Mouse (Mus musculus) neural tube, embryonic 14.5 days (tissue): ENCODE measurements around the gene Ikzf1. TPM values are rescaled to one million over a fixed set of nuclear protein-coding genes. Genes with fewer than 3 reads are reported as not detected.
A peak's percentile ranks its signal among the peaks of the same experiment; 100 is the strongest.

Experiments
- ATAC-seq: fragments of 200-750 bp; cut with Nextera tagmentation; 2 replicates; pipeline ENCODE4 v1.8.0; 2017; ENCODE audit warnings: low read depth, mild to moderate bottlenecking, moderate TSS enrichment, moderate library complexity
- H3K27ac ChIP-seq: fragments of 300-500 bp; sonication (generic); 2 replicates; pipeline ENCODE4 v1.5.1; 2014; ENCODE audit warnings: low read depth, mild to moderate bottlenecking, control low read depth, low read length, moderate library complexity, mixed read lengths
- H3K27me3 ChIP-seq: fragments of 300-500 bp; sonication (generic); 2 replicates; pipeline ENCODE4 v1.6.1; 2014; ENCODE audit warnings: low read length; ENCODE audit not compliant: control insufficient read depth, insufficient read depth
- H3K36me3 ChIP-seq: fragments of 300-500 bp; sonication (generic); 2 replicates; pipeline ENCODE4 v1.6.1; 2014; ENCODE audit warnings: low read length, mixed read lengths; ENCODE audit not compliant: control insufficient read depth, insufficient read depth
- H3K4me1 ChIP-seq: fragments of 300-500 bp; sonication (generic); 2 replicates; pipeline ENCODE4 v1.6.1; 2014; ENCODE audit warnings: low read length; ENCODE audit not compliant: control insufficient read depth, insufficient read depth
- H3K4me2 ChIP-seq: fragments of 300-500 bp; sonication (generic); 2 replicates; pipeline ENCODE4 v1.6.1; 2014; ENCODE audit warnings: mild to moderate bottlenecking, low read depth, low read length, control low read depth
- H3K4me3 ChIP-seq: fragments of 300-500 bp; sonication (generic); 2 replicates; pipeline ENCODE4 v1.5.1; 2014; ENCODE audit warnings: low read depth, low read length, control low read depth, mixed read lengths
- H3K9ac ChIP-seq: fragments of 300-500 bp; sonication (generic); replicated peaks from 2 replicates; pipeline ENCODE4 v1.6.1; 2014; ENCODE audit warnings: low read depth, mild to moderate bottlenecking, control low read depth, low read length, mixed read lengths
- H3K9me3 ChIP-seq: fragments of 300-500 bp; sonication (generic); 2 replicates; pipeline ENCODE4 v1.6.1; 2016; ENCODE audit warnings: low read length; ENCODE audit not compliant: control insufficient read depth
- WGBS: fragments of 180-500 bp; shearing (Covaris S2); extraction: QIAGEN DNeasy Blood & Tissue Kit; methylation state at CpG from one replicate; pipeline ENCODE4 v1.1.7; 2014; 5-methylcytosine and 5-hydroxymethylcytosine counted together
- polyA plus RNA-seq: library from polyadenylated mRNA; unstranded; fragments of >200 nt; fragmentation: Nextera tagmentation; extraction: Ambion mirVana; gene quantifications from 2 replicates; pipeline ENCODE4 v1.2.1, GENCODE M21; 2014

Ikzf1 gene
- polyA plus RNA-seq, 1 experiment from 2014 or later = 0.35 TPM

DNA sequence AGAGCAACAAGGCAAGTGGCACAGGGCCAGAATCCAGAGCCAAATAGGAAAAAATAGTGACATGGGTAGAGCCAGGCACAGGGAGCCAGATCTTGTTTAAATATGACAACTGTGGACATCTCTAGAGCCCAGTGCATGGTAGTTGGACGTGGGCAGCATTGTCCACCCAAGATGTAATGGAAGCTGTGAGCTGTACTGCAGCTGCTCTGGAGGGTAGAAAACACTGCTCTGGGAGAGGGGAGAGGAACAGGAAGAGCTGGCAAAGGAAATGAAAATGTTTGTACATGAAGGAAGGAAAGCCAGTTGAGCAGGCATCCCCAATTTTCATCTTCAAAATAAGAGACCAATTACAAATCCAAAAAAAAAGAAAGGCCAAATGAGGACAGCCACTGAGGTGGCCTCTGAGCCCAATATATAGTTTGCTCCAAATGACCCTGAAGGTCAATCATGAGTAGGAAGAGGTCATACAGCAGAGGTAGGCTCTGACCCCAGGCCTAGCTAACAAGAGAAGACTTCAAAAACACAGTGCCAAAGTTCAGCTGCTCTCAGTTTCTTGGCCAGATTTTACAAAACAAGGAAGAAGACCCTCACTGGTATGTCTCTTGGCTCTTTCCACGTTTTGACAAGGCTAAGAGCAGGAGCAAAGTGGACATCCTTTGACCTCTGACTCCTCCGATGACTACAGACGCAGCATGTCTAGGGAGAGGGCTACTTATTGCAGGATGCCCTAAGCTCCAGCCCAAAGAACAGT lies 91.4 kb downstream of the Ikzf1 start:
- Histone ChIP-seq H3K36me3 (no peaks in the 10 kb centered on the region), H3K4me1 (no peaks in the 10 kb centered on the region), H3K4me2 (no peak overlapping the region), H3K4me3 (no peak overlapping the region), H3K27ac (no peak overlapping the region), H3K27me3 (no peaks in the 10 kb centered on the region), H3K9ac (no peak overlapping the region), H3K9me3 (no peaks in the 10 kb centered on the region)
- 79% methylated on average over 4 of the region's 4 CpGs for WGBS
- no peak for ATAC-seq

DNA sequence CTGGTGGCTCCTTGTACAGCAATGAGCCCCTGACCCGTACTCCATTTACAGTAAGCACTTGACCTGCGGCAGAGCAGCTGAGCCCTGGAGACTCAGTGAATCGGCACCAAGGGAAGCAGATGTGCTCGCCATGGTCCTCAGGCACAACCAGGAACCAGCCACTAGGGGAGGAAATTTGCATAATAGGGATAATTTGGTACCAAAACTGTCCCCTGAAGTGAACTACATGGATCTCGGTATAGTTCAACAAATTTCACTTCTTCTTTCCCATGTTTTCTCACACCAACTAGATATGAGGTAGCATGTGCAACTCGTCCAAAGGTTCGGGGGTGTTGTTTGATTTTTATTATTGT lies 92.0 kb downstream of the Ikzf1 start:
- Histone ChIP-seq H3K4me1 (no peaks in the 10 kb centered on the region), H3K9me3 (no peaks in the 10 kb centered on the region), H3K36me3 (no peaks in the 10 kb centered on the region), H3K4me2 (no peak overlapping the region), H3K4me3 (no peak overlapping the region), H3K27me3 (no peaks in the 10 kb centered on the region), H3K27ac (no peak overlapping the region), H3K9ac (no peak overlapping the region)
- 83% methylated on average over 7 of the region's 7 CpGs for WGBS
- ATAC-seq = no peak

DNA sequence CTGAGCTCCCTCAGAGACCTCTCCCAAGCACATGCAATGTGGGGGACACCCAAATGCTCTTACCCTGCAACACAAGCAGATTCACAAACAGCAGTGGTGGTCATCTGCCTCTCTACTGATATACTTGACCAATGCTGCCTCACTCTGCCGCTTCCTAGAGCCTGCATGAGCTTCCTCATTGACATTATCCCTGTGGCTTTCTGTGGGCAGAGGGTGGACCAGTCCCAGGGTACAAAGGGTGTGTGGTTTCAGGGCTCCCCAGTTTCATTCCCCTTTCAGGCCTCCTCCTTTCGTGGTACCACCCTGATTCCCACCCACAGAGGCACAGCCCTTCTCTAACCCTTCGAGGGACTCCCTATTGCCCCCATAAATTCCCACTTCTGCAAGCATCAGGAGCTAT lies 92.4 kb downstream of the Ikzf1 start:
- H3K9ac ChIP-seq = no peak overlapping the region
- no peak overlapping the region for H3K27ac ChIP-seq
- no peaks in the 10 kb centered on the region for H3K9me3 ChIP-seq
- no peak overlapping the region for H3K4me2 ChIP-seq
- no peaks in the 10 kb centered on the region for H3K4me1 ChIP-seq
- H3K36me3 ChIP-seq = no peaks in the 10 kb centered on the region
- WGBS = 53% methylated on average over 3 of the region's 3 CpGs
- no peaks in the 10 kb centered on the region for H3K27me3 ChIP-seq
- H3K4me3 ChIP-seq = no peak overlapping the region
- no peak for ATAC-seq

DNA sequence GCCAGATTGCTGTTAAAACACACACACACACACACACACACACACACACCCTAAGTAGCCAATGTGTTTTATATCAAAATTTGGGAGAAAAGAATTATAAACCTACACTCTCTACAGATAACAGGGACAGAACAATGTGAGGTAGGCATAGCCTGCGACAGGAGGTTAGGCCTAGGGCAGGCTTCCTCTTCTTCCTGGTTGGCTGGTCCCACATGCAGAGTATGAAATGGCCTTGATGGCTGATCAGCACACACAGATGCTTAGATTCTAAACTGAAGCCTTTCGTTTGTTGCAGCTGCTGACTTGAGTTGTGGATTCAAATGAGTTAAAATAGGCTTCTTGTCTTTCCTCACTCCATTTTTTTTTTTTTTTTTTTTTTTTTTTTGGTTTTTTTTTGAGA lies 93.0 kb downstream of the Ikzf1 start:
- Histone ChIP-seq H3K27ac (no peak overlapping the region), H3K9me3 (no peaks in the 10 kb centered on the region), H3K27me3 (no peaks in the 10 kb centered on the region), H3K36me3 (no peaks in the 10 kb centered on the region), H3K4me3 (no peak overlapping the region), H3K9ac (no peak overlapping the region), H3K4me2 (no peak overlapping the region), H3K4me1 (no peaks in the 10 kb centered on the region)
- WGBS = 88% methylated on average over 2 of the region's 2 CpGs
- ATAC-seq = no peak

DNA sequence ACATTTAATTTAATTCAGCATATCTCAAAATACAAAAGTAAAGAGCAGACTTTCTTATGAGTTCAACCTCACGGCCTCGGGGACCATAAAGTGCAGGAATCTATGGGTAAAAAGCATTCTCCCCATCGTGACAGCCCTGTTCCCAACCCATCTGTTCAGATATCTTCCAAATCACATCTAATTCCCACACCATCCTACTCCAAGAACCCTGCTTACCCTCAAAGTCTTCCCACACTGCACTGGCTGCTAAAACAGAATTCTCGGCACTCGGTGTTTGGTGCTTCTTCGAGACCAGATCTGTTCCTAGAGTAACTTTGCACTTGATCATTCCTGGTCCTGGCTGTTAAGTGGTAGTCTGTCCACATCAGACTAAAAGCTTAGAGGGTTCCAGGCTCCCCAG lies 93.5 kb downstream of the Ikzf1 start:
- Histone ChIP-seq H3K9me3 (no peaks in the 10 kb centered on the region), H3K9ac (no peak overlapping the region), H3K36me3 (no peaks in the 10 kb centered on the region), H3K4me3 (no peak overlapping the region), H3K4me2 (no peak overlapping the region), H3K27ac (no peak overlapping the region), H3K4me1 (no peaks in the 10 kb centered on the region), H3K27me3 (no peaks in the 10 kb centered on the region)
- 96% methylated on average over 6 of the region's 6 CpGs for WGBS
- no peak for ATAC-seq

DNA sequence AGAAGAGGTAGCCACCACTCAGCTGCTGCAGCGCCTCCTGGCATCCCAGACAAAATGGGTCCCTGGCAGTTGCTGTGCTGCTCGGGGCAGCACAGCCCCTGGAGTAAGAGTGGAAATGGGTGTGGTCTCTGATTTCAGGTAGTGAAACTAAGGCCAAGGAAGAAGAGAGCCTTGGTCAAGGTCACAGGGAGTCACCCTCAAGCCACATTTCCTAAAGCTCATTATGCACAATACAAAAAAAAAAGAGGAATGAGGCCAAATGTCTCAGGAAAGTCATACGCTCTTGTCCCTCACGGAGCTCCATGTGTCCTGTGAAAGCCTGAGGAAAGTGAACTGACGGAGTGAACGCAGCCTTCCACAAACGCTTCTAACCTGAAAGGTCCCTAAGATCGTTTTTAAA lies 96.9 kb downstream of the Ikzf1 start:
- no peak overlapping the region for H3K4me3 ChIP-seq
- no peak overlapping the region for H3K27ac ChIP-seq
- no peaks in the 10 kb centered on the region for H3K27me3 ChIP-seq
- no peaks in the 10 kb centered on the region for H3K9me3 ChIP-seq
- no peaks in the 10 kb centered on the region for H3K36me3 ChIP-seq
- WGBS = 90% methylated on average over 8 of the region's 8 CpGs
- H3K9ac ChIP-seq = no peak overlapping the region
- no peak overlapping the region for H3K4me2 ChIP-seq
- no peak for ATAC-seq
- no peaks in the 10 kb centered on the region for H3K4me1 ChIP-seq

DNA sequence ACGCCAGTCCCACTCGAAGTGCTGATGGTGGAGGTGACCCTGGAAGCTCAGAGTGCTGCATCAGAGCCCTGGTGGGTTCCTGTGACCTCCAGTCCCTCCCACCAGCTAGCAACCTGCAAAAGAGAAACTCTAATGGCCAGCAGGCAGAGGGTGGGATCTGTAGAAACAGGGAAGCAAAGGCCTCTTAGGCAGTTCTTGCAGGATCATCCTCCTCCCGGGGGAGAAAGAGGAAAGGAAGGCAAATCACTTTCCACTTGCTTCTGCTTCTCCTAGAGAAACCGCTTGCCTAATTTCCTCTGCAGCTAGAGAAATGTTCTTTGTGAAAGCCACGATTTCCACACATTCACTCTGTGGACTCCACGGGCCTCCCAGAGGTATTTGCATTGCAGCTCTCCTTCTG lies 100.7 kb downstream of the Ikzf1 start:
- Histone ChIP-seq H3K4me1 (no peaks in the 10 kb centered on the region), H3K36me3 (no peaks in the 10 kb centered on the region), H3K4me2 (no peak overlapping the region), H3K27me3 (no peaks in the 10 kb centered on the region), H3K9ac (no peak overlapping the region), H3K27ac (no peak overlapping the region), H3K4me3 (no peak overlapping the region), H3K9me3 (no peaks in the 10 kb centered on the region)
- WGBS = 72% methylated on average over 6 of the region's 6 CpGs
- no peak for ATAC-seq

DNA sequence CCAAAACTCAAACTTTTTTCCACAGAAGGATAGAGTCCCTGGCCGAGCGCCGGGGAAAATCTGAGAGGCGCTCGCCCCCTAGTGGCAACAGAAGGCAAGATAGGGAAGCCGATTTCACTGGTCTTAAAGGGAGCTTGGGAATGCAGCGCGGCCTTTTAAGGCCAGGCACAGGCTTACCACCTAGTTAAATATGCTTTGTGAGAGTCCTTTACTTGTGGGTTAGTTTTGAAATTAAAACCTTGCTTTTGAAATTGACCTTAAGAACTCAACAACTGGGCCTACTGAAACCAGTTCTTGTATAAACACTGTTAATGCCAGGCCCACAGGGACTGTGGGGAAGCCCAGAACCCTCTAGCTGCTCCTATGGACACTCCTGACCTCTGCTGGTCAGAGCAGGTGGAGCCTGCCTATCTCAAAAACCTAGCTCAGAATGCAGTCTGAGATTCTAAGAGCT lies 103.7 kb downstream of the Ikzf1 start:
- peak overlapping the region; percentile 35; the same call in 1 of the 2 replicates for H3K4me2 ChIP-seq
- no peaks in the 10 kb centered on the region for H3K36me3 ChIP-seq
- H3K9ac ChIP-seq = no peak overlapping the region
- H3K4me1 ChIP-seq = no peaks in the 10 kb centered on the region
- WGBS = under 1% methylated on average over 8 of the region's 8 CpGs
- no peaks in the 10 kb centered on the region for H3K27me3 ChIP-seq
- no peak overlapping the region for H3K4me3 ChIP-seq
- H3K27ac ChIP-seq = no peak overlapping the region
- H3K9me3 ChIP-seq = no peaks in the 10 kb centered on the region
- peak; percentile 96 for ATAC-seq

DNA sequence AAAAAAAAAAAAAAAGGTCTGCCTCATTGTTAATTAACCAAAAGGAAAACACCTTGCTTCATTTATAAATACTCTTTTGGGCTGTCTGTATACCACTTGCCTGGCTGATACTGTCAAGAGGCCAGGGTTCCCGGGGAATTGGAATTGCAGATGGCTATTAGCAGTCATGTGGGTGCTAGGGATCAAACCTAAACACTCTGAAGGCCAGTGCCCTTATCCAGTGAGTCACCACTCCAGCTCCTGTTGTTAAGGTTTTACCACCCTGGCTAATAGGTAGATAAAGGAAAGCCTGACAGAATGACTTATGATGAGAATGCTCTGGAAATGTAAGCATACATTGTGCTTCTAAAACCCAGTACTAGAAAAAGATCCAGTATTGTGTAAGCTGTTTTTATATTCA lies 109.8 kb downstream of the Ikzf1 start:
- no peak overlapping the region for H3K4me3 ChIP-seq
- no peak overlapping the region for H3K27ac ChIP-seq
- no peaks in the 10 kb centered on the region for H3K9me3 ChIP-seq
- H3K4me2 ChIP-seq = no peak overlapping the region
- no peaks in the 10 kb centered on the region for H3K4me1 ChIP-seq
- 74% methylated on average over 1 of the region's 1 CpGs for WGBS
- no peaks in the 10 kb centered on the region for H3K36me3 ChIP-seq
- H3K9ac ChIP-seq = no peak overlapping the region
- ATAC-seq = no peak
- no peaks in the 10 kb centered on the region for H3K27me3 ChIP-seq
